Mouse (Mus musculus): Measurements from ENCODE around the gene Evl.

GRCm38 (mm10) chr12:108699576-108699975 lies 145.1 kb downstream of the Evl start:
- TF ChIP-seq CTCF (IDR thresholded peaks at IDR 0.05; ENCODE audit: extremely low read depth, insufficient read depth, insufficient read length, insufficient replicate concordance) (no peak), POLR2A (IDR thresholded peaks at IDR 0.05; ENCODE audit: low read depth, low read length) (no peak)

All from spleen, adult 2 months (tissue).